Mouse (Mus musculus): ENCODE data around the gene Dennd4c. TPM values are rescaled to one million over a fixed set of nuclear protein-coding genes. Genes with fewer than 3 reads are reported as not detected.

The Dennd4c gene
- total and polyA plus RNA-seq, 3 experiments = 7.1 to 36.3 (median 36.0) TPM

DNA sequence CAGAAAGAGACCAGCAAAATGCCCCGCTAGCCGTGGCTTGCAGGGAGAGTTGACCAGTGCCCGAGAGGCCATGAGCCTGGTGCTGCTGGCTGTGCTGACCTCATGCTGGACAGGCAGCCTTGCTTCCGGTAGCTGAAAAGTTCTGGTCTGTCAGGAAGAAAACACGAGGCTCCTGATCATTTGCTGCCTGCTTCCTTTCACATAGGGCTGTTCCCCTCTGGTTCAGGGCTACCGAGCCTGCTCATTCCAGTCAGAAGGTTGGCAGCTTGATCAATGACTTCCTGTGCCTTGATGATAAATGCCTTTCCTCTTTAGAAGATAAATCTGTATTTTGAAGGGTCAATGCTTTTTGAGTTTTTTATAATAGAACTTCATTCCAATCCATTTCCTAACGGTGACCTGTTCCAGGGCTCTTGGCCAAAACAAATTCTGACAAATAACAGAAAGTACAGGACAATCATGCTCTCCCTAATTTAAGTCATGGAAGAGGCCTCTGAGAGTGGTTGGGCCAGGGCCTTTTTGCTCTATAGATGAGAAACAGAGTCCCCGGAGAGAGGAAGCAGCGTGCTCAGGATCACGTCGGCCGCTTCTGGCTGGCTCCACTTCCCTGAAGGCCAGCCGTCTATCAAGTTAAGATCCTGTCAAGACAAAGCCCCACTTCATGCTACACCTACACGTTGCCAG lies 150.6 kb downstream of the Dennd4c start:
- Histone ChIP-seq H3K4me1 (ENCODE audit: control insufficient read depth, insufficient read depth, low read length) (peaks cover 22% of the 10 kb centered on the region), H3K4me3 (no peak overlapping the region), H3K27me3 (ENCODE audit: control insufficient read depth, insufficient read depth, low read length) (no peaks in the 10 kb centered on the region), H3K27ac (peak overlapping the region; percentile 69), H3K36me3 (ENCODE audit: control insufficient read depth, insufficient read depth, low read length) (peaks cover 25% of the 10 kb centered on the region), H3K79me2 (replicated peaks; ENCODE audit: control insufficient read depth, insufficient read depth, low read length) (no peaks in the 10 kb centered on the region), H3K9ac (ENCODE audit: low read depth, low read length) (no peak overlapping the region)
- TF ChIP-seq CTCF (IDR thresholded peaks at IDR 0.05) (no peak), POLR2A (IDR thresholded peaks at IDR 0.05; ENCODE audit: insufficient read depth, low read depth, low read length) (0 out of 2 replicates have a peak, but pooled peaks have one; percentile 35), EP300 (IDR thresholded peaks at IDR 0.05; ENCODE audit: insufficient read depth, low read depth, low read length) (0 out of 2 replicates have a peak, but pooled peaks have one; percentile 51)
- DNase-seq = peak; percentile 74 to 77
- intact Hi-C loops (cut with DNase I) = no loop called here
- WGBS = 28% methylated on average over 14 of the region's 14 CpGs

Other genes with a start within 250 kb of the Dennd4c start
- not detected for gene Saxo1, start 190.2 kb upstream of the Dennd4c start, total RNA-seq (2021)
- 0.16 and 0.18 TPM in 2 replicates for gene Saxo1, start 190.2 kb upstream of the Dennd4c start, polyA plus RNA-seq (2012; rRNA removed)
- gene Rraga, start 172.9 kb upstream of the Dennd4c start, total RNA-seq (2021) = 10 to 100 TPM; 55.3 to 65.5 TPM
- gene Rraga, start 172.9 kb upstream of the Dennd4c start, polyA plus RNA-seq (2012; rRNA removed) = 29.3 and 35.2 TPM in 2 replicates
- gene Haus6, start 136.5 kb upstream of the Dennd4c start, total RNA-seq (2021) = 1 to 10 TPM; 4.7 to 5.5 TPM
- 1.3 and 1.8 TPM in 2 replicates for gene Haus6, start 136.5 kb upstream of the Dennd4c start, polyA plus RNA-seq (2012; rRNA removed)
- gene Plin2, start 78.5 kb upstream of the Dennd4c start, total RNA-seq (2021) = 100 to 1,000 TPM; 115 to 120 TPM
- gene Plin2, start 78.5 kb upstream of the Dennd4c start, polyA plus RNA-seq (2012; rRNA removed) = 89.4 and 117 TPM in 2 replicates
- 100 to 1,000 TPM; 491 to 601 TPM for gene Rps6, start 108.9 kb downstream of the Dennd4c start, total RNA-seq (2021)
- 325 and 404 TPM in 2 replicates for gene Rps6, start 108.9 kb downstream of the Dennd4c start, polyA plus RNA-seq (2012; rRNA removed)
- gene Acer2, start 125.8 kb downstream of the Dennd4c start, total RNA-seq (2021) = 10 to 100 TPM; 16.4 to 17.9 TPM
- gene Acer2, start 125.8 kb downstream of the Dennd4c start, polyA plus RNA-seq (2012; rRNA removed) = 25.6 and 32.7 TPM in 2 replicates

All from heart, adult 2 months (tissue).